Mouse (Mus musculus) c-Kit-positive CD71-positive TER-119-negative erythroid progenitor cells, embryonic 14.5 days (primary cell): ENCODE data around the gene Il17ra.
A peak's percentile ranks its signal among the peaks of the same experiment; 100 is the strongest.

Experiments
- DNase-seq: peaks from one replicate; pipeline ENCODE4 v3.0.0-alpha.2; 2013; ENCODE audit warnings: low read depth

Gene Il17ra

DNA sequence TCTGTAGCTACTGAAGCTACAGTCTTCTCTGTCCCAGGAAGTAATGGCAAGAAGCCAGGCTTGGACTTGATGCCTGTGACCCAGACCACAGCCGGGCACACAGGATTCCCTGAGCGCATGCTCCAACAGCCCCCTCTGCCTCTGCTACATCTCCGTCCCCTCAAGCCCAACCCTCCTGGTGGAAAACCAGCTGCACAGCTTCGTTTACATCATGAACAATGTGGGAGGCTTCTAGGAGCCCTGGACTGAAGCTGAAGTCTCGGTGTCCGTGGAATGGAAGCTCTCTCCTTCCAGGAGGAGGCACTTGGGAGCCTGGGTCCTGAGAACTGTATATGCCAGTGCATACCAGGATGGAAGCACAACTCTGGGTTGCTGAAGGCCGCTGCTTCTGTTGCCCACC, 46.9 kb downstream of the Il17ra start:
- DNase-seq, result no peak

DNA sequence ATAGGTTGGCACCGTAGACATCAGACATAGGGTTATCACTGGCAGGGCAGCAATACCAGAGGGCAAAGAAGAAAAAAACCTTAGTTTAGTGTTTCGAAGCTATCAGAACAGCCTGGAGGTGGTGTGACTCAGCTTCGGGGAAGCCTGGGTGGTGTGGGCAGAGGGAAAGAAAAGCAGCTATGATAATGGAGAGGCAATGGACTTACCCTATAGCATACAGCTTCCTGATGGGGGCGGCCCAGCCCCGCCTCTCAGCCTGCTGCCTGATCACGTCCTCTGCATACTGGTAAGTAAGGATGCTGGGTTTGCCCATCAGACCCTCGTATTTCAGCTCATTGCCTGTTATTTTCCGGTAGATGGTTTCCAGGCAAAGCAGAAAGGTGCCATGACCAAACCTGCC, 47.4 kb downstream of the Il17ra start:
- no peak for DNase-seq

DNA sequence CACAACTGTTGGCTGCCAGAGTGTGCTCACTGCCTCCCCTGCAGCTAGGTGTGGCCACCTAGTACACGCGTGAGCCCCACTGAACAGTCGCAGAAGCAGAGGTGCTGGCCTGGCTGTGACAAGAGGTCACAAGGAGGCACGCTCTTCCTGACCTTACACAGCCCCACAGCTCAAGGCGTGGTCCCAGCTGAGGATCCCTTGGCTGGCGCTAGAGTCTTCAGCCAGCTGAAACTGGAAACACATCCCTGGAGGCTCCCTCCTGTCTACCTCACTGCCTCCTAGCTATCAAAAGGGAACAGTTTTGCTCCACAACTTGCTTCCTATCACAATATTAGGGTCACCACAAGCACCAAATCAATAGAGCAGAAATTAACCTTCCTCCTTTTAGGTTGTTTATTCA, 48.2 kb downstream of the Il17ra start:
- DNase-seq, result no peak

DNA sequence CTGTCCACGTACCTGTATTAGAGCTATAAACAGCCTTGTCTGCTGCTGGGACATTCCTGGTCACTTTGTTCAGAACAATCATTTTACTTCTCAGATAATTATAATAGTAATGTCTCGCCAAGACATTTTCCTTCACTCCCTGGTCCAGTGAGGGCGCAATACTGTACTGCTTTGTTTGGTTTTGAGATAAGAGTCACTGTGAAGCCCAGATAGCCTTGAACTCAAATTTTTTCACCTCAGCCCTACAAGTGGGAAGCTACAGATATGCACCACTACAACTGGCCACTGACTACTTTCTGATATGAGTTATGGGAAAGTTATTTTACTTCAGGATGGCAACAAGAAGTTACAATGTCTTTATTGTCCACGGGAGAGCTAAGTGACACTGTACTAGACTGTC, 53.4 kb downstream of the Il17ra start:
- peak; percentile 83 for DNase-seq

DNA sequence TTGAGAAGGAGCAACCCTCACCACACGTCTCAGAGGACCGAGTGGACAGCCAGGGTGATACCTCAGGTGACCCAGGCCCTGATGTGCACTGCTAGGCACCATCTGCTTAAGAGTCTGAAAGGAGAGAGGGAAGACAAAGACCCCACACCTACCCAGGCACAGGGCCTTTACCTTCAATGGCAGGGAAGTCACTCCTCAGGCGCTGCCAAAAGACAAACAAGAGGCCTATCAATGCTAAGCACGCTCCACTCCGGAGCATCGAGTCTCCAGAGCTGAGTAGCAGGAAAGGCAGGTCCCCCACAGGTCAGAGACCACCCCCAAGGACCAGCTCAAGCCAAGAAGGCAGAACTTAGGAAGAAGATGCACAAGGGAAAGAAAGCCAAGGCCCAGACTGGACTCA, 53.8 kb downstream of the Il17ra start:
- no peak for DNase-seq

DNA sequence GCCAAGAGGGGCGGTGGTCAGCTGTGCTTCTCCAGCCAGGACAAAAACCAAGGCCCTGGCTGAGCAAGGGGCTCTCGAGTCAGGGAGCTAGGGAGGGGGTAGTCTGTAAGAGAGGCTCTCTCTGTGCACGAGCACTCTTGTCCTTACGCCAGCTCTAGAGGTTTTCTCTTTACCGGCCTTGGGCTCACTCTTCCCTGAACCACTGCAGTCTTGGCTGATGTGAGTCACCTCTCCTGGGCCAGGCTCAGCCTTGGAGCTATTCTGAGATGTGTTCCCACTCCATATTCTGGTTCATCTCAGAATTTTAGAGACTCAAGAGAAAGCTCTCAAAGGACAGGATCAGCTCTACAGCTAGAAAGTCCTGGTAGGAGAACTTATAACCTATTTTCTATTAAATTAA, 54.3 kb downstream of the Il17ra start:
- no peak for DNase-seq

DNA sequence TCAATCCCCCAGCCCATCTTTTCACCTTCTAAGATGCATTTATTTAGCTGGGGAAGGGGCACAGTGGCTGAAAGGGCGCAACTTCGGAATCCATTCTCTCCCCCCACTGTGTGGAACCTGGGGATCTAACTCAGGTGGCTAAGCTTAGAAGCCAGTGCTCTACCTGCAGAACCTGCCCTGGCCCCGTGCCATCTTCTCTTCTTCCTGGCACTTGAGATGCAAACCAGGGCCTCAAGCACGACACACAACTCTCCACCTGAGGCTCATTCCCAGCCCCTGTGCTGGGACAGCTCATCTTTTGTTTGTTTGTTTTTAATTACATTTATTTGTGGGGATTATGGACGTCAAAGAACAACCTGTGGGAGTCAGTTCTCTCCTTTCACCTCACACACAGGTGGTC, 56.6 kb downstream of the Il17ra start:
- DNase-seq, result no peak

DNA sequence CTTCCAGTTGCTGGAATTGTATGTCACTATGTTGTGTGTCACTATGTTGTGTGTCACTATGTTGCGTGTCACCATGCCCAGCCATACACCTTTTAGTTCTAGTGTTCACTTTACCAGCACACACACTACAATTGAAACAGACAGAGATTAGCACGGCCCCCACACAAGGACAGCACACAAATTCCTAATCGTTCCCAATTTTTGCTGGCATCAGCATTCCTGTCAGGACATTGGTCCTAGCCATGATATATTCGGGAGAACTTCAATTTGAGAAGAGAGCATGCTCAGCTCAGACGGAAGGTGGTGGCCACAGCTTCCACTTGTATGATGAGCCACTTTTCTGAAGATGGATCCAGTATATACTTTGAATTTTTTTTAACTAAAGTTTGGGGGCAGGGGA, 61.7 kb downstream of the Il17ra start:
- DNase-seq, result no peak

DNA sequence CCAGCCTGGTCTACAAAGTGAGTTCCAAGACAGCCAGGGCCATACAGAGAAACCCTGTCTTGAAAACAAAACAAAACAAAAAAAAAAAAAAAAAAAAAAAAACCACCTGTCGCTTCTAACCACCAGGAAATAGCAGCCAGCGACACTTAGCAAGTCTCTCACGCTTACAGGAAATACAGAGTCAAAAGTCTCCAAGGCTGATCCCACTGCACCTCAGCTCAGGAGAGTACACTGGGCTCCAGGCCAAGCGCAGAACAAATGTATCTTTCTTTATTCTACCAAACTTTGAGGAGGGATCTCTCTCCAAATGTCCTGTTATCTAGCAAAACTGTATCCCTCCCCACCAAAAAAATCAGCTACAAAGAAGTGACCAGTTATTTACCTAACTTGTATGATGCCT, 66.1 kb downstream of the Il17ra start:
- no peak for DNase-seq

DNA sequence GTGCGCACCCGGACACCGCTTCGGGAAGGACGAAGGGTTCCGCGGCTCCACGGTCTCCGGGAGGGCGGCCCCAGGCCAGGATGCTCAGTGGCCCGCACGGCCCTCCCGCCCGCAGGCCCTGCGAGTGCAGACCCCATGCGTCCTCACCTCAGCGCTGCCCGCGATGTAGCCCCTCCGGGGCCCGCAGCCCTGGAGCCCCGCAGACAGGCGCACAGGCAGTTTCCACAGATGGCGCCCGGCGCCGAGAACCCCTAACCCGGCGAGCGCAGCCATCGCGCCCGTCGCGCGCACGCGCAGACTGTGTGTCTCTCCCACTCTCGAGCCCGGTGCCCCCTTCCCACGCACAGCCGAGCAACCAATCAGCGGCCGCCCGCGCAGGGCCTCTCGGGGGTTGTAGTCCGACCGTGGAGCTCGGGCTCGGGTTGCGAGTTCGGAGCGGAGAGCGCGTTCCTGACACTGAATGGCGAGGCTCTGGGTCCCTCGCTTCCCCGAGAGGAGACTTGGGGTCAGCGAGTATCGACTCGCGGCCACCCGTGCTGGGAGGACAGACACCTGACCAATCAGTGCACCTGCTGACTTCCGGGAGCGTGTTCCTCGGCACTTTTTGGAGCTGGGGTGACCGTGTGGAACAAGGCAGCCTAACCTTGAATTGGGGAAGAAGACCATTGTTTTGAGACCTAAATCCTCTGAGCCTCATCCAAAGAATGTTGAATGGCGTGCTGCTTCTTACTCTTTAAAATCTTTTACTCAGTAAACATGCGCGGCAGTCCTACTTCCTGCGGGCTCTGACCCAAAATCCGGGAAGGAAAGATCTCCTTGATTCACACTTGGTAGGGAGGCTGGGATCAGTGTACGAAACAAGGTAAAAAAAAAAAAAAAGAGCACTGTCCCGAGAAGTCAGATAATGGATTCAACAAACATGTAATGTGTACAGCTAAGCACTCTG, 68.2 kb downstream of the Il17ra start, which contains the start of gene Hdhd5:
Gene Hdhd5 (minus strand): TSS at position 300 of the 946 bp plus-strand sequence.
- DNase-seq, result peak; percentile 83

DNA sequence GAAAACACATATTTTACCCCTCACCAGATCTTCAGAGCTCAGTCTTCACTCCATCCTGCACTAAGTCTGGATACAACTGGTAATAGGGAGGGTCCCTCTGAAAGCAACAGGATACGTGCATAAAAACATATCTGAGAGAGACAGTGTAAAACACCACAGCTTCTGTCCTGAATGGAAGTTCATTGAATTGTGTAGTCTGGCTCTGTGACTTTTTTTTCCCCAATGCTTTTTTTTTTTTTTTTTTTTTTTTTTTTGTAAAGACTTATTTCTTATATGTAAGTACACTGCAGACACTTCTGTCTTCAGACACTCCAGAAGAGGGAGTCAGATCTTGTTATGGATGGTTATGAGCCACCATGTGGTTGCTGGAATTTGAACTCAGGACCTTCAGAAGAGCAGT, 69.5 kb downstream of the Il17ra start:
- DNase-seq, result no peak

DNA sequence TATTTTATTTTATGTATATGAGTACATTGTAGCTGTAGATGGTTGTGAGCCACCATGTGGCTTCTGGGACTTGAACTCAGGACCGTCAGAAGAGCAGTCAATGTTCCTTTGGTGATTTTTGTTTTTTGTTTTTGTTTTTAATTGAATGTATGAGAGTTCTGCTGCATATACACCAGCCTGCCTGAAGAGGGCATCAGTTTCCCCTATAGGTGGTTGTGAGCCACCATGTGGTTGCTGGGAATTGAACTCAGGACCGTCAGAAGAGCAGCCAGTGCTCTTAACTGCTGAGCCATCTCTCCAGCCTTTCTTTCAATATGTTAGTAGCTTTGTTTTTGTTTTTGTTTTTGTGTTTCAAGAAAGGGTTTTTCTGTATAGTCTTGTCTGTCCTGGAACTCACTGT, 73.3 kb downstream of the Il17ra start:
- DNase-seq, result no peak
